Mouse (Mus musculus): ENCODE measurements around the gene Phxr2. TPM values are rescaled to one million over a fixed set of nuclear protein-coding genes. Genes with fewer than 3 reads are reported as not detected.

The Phxr2 gene
- polyA plus RNA-seq, 1 experiment from 2014 or later = 0.23 TPM

GRCm38 (mm10) chr10:99156808-99157207 is 30.7 kb upstream of the Phxr2 start:
- no peak overlapping the region for H3K27ac ChIP-seq (replicated peaks)

GRCm38 (mm10) chr10:99154635-99155034 is 28.5 kb upstream of the Phxr2 start:
- no peak for DNase-seq (ENCODE audit: low spot score)
- no peaks in the 10 kb centered on the region for H3K9me3 ChIP-seq (replicated peaks)
- H3K36me3 ChIP-seq = peaks cover 38% of the 10 kb centered on the region
- 94% methylated on average over 8 of the region's 8 CpGs for WGBS
- no peak overlapping the region for H3K27ac ChIP-seq (replicated peaks)
- H3K4me3 ChIP-seq = no peak overlapping the region
- no peaks in the 10 kb centered on the region for H3K4me1 ChIP-seq
- H3K27me3 ChIP-seq (ENCODE audit: low read depth, poor library complexity, severe bottlenecking) = no peaks in the 10 kb centered on the region

More at GRCm38 (mm10) chr10:99156808-99157207, 30.7 kb upstream of the Phxr2 start:
- 94% methylated on average over 5 of the region's 5 CpGs for WGBS
- Histone ChIP-seq H3K9me3 (replicated peaks) (no peaks in the 10 kb centered on the region), H3K4me3 (no peak overlapping the region), H3K36me3 (peaks cover 37% of the 10 kb centered on the region), H3K4me1 (no peaks in the 10 kb centered on the region), H3K27me3 (ENCODE audit: low read depth, poor library complexity, severe bottlenecking) (no peaks in the 10 kb centered on the region)
- no peak for DNase-seq (ENCODE audit: low spot score)

- Histone ChIP-seq H3K4me3 (no peak overlapping the region), H3K27me3 (ENCODE audit: low read depth, poor library complexity, severe bottlenecking) (no peaks in the 10 kb centered on the region), H3K27ac (replicated peaks) (no peak overlapping the region), H3K9me3 (replicated peaks) (no peaks in the 10 kb centered on the region), H3K4me1 (no peaks in the 10 kb centered on the region), H3K36me3 (peaks cover 37% of the 10 kb centered on the region)
- 94% methylated on average over 6 of the region's 6 CpGs for WGBS
- DNase-seq (ENCODE audit: low spot score) = no peak
Observed at GRCm38 (mm10) chr10:99152063-99152462, 25.9 kb upstream of the Phxr2 start.

GRCm38 (mm10) chr10:99151580-99151979 is 25.5 kb upstream of the Phxr2 start:
- Histone ChIP-seq H3K36me3 (peaks cover 37% of the 10 kb centered on the region), H3K9me3 (replicated peaks) (no peaks in the 10 kb centered on the region), H3K27ac (replicated peaks) (no peak overlapping the region), H3K27me3 (ENCODE audit: low read depth, poor library complexity, severe bottlenecking) (no peaks in the 10 kb centered on the region), H3K4me3 (no peak overlapping the region), H3K4me1 (no peaks in the 10 kb centered on the region)
- WGBS = 88% methylated on average over 1 of the region's 1 CpGs
- DNase-seq (ENCODE audit: low spot score) = no peak

- no peak for DNase-seq (ENCODE audit: low spot score)
Observed at GRCm38 (mm10) chr10:99150016-99150415, 23.9 kb upstream of the Phxr2 start.

GRCm38 (mm10) chr10:99146596-99146995 is 20.5 kb upstream of the Phxr2 start:
- 94% methylated on average over 8 of the region's 8 CpGs for WGBS
- H3K9me3 ChIP-seq (replicated peaks) = no peaks in the 10 kb centered on the region

More at GRCm38 (mm10) chr10:99150016-99150415, 23.9 kb upstream of the Phxr2 start:
- no peaks in the 10 kb centered on the region for H3K27me3 ChIP-seq (ENCODE audit: low read depth, poor library complexity, severe bottlenecking)
- no peaks in the 10 kb centered on the region for H3K4me1 ChIP-seq
- H3K4me3 ChIP-seq = no peak overlapping the region
- no peak overlapping the region for H3K27ac ChIP-seq (replicated peaks)
- H3K9me3 ChIP-seq (replicated peaks) = no peaks in the 10 kb centered on the region
- H3K36me3 ChIP-seq = peaks cover 46% of the 10 kb centered on the region
- WGBS = 91% methylated on average over 6 of the region's 6 CpGs

GRCm38 (mm10) chr10:99145611-99146010 is 19.5 kb upstream of the Phxr2 start:
- 93% methylated on average over 8 of the region's 8 CpGs for WGBS
- H3K4me3 ChIP-seq = no peak overlapping the region
- H3K27ac ChIP-seq (replicated peaks) = no peak overlapping the region
- H3K9me3 ChIP-seq (replicated peaks) = no peaks in the 10 kb centered on the region
- H3K4me1 ChIP-seq = no peaks in the 10 kb centered on the region
- no peak for DNase-seq (ENCODE audit: low spot score)
- peaks cover 52% of the 10 kb centered on the region for H3K36me3 ChIP-seq
- H3K27me3 ChIP-seq (ENCODE audit: low read depth, poor library complexity, severe bottlenecking) = no peaks in the 10 kb centered on the region

More at GRCm38 (mm10) chr10:99146596-99146995, 20.5 kb upstream of the Phxr2 start:
- H3K4me1 ChIP-seq = no peaks in the 10 kb centered on the region
- H3K27ac ChIP-seq (replicated peaks) = no peak overlapping the region
- H3K4me3 ChIP-seq = no peak overlapping the region
- no peak for DNase-seq (ENCODE audit: low spot score)
- H3K27me3 ChIP-seq (ENCODE audit: low read depth, poor library complexity, severe bottlenecking) = no peaks in the 10 kb centered on the region
- peaks cover 51% of the 10 kb centered on the region for H3K36me3 ChIP-seq

GRCm38 (mm10) chr10:99136337-99136736 is 10.2 kb upstream of the Phxr2 start:
- Histone ChIP-seq H3K27me3 (ENCODE audit: low read depth, poor library complexity, severe bottlenecking) (no peaks in the 10 kb centered on the region), H3K27ac (replicated peaks) (no peak overlapping the region), H3K4me1 (peaks cover 4% of the 10 kb centered on the region), H3K4me3 (no peak overlapping the region), H3K9me3 (replicated peaks) (no peaks in the 10 kb centered on the region), H3K36me3 (peaks cover 55% of the 10 kb centered on the region)
- WGBS = 87% methylated on average over 5 of the region's 5 CpGs
- no peak for DNase-seq (ENCODE audit: low spot score)

GRCm38 (mm10) chr10:99133321-99133875 is 7.3 kb upstream of the Phxr2 start:
- Histone ChIP-seq H3K4me1 (peaks cover 16% of the 10 kb centered on the region), H3K27ac (replicated peaks) (no peak overlapping the region), H3K27me3 (ENCODE audit: low read depth, poor library complexity, severe bottlenecking) (no peaks in the 10 kb centered on the region), H3K36me3 (peaks cover 65% of the 10 kb centered on the region), H3K9me3 (replicated peaks) (no peaks in the 10 kb centered on the region), H3K4me3 (no peak overlapping the region)
- no peak for DNase-seq (ENCODE audit: low spot score)
- 96% methylated on average over 16 of the region's 16 CpGs for WGBS

- WGBS = 91% methylated on average over 11 of the region's 11 CpGs
- H3K36me3 ChIP-seq = peaks cover 65% of the 10 kb centered on the region
- H3K27ac ChIP-seq (replicated peaks) = no peak overlapping the region
- H3K4me1 ChIP-seq = peaks cover 20% of the 10 kb centered on the region
- no peaks in the 10 kb centered on the region for H3K27me3 ChIP-seq (ENCODE audit: low read depth, poor library complexity, severe bottlenecking)
- DNase-seq (ENCODE audit: low spot score) = no peak
- H3K4me3 ChIP-seq = no peak overlapping the region
- no peaks in the 10 kb centered on the region for H3K9me3 ChIP-seq (replicated peaks)
Observed at GRCm38 (mm10) chr10:99132595-99133272, 6.6 kb upstream of the Phxr2 start.

- H3K4me1 ChIP-seq = peaks cover 23% of the 10 kb centered on the region
- no peak overlapping the region for H3K27ac ChIP-seq (replicated peaks)
- no peak overlapping the region for H3K4me3 ChIP-seq
- H3K9me3 ChIP-seq (replicated peaks) = no peaks in the 10 kb centered on the region
- no peaks in the 10 kb centered on the region for H3K27me3 ChIP-seq (ENCODE audit: low read depth, poor library complexity, severe bottlenecking)
- H3K36me3 ChIP-seq = peaks cover 69% of the 10 kb centered on the region
- 74% methylated on average over 6 of the region's 6 CpGs for WGBS
- no peak for DNase-seq (ENCODE audit: low spot score)
Observed at GRCm38 (mm10) chr10:99132189-99132588, 6.1 kb upstream of the Phxr2 start.

GRCm38 (mm10) chr10:99131298-99131697 is 5.2 kb upstream of the Phxr2 start:
- Histone ChIP-seq H3K27ac (replicated peaks) (peak overlapping the region; percentile 34), H3K4me1 (peaks cover 23% of the 10 kb centered on the region), H3K9me3 (replicated peaks) (no peaks in the 10 kb centered on the region), H3K27me3 (ENCODE audit: low read depth, poor library complexity, severe bottlenecking) (no peaks in the 10 kb centered on the region), H3K4me3 (no peak overlapping the region), H3K36me3 (peaks cover 76% of the 10 kb centered on the region)
- WGBS = 61% methylated on average over 5 of the region's 5 CpGs
- DNase-seq (ENCODE audit: low spot score) = no peak

- no peaks in the 10 kb centered on the region for H3K9me3 ChIP-seq (replicated peaks)
- no peaks in the 10 kb centered on the region for H3K27me3 ChIP-seq (ENCODE audit: low read depth, poor library complexity, severe bottlenecking)
- DNase-seq (ENCODE audit: low spot score) = no peak
- H3K36me3 ChIP-seq = peaks cover 76% of the 10 kb centered on the region
- H3K4me1 ChIP-seq = peaks cover 20% of the 10 kb centered on the region
- H3K4me3 ChIP-seq = no peak overlapping the region
- no peak overlapping the region for H3K27ac ChIP-seq (replicated peaks)
- WGBS = 52% methylated on average over 6 of the region's 6 CpGs
Observed at GRCm38 (mm10) chr10:99130611-99131010, 4.5 kb upstream of the Phxr2 start.
